Mouse (Mus musculus): ENCODE data around the gene Nrxn3. TPM values are rescaled to one million over a fixed set of nuclear protein-coding genes. Genes with fewer than 3 reads are reported as not detected.

Gene Nrxn3
- polyA plus RNA-seq, 2 experiments from 2014 or later, result not detected

DNA sequence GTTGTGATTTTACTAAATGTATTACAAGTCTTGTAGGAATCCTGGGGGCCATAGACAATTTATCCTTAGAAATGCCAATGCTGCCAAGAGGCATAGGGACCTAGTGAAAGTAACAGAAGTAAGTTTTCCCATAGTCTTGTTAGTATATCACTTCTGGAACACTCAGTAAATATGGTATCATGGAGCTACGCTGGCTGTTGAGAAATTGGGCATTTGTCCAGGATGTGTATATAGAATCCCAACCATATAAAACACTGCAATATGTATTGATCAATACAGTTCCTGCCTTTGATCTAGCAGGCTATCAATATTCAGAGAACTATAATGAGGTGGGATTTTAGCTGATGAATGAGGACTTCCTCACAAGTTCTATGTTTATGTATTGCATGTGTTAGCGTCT lies 1107.3 kb downstream of the Nrxn3 start:
- ATAC-seq, result no peak

DNA sequence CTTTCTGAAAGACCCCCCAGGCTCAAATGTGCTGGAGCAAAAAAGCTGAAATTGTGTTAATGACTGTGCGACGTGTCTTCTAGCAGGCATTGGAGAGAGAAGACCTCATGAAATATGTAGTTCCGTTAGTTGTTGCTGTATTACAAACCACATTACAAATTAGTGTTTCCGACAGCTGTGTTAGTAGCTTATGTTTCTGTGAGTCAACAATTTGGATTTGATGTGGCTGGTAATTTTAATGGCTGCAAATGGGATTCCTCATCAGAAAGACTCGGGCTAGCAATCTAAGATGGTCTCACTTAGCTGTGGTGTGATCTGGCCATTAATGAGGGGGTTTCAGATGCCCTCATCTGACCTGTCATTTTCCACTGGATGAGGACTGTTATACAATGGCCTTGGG lies 1107.7 kb downstream of the Nrxn3 start:
- ATAC-seq, result no peak

DNA sequence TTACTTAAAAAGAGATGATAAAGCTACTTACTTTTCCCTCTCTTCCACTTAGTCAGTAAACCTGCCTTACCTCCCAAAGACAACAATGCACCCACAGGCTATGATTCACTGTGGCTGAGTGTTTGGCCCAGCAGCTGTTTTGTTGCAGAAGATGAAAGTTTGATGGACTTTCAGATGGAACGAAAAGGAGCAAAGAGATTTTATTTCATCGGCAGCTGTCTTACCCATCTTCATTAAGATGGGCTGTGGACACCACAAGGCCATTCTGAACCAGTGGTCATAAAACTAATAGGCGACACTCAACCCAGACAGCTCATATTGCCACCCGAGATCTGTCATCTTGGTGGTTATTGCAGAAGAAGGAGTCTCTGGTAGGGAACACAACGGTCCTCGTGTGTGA lies 1108.6 kb downstream of the Nrxn3 start:
- no peak for ATAC-seq

DNA sequence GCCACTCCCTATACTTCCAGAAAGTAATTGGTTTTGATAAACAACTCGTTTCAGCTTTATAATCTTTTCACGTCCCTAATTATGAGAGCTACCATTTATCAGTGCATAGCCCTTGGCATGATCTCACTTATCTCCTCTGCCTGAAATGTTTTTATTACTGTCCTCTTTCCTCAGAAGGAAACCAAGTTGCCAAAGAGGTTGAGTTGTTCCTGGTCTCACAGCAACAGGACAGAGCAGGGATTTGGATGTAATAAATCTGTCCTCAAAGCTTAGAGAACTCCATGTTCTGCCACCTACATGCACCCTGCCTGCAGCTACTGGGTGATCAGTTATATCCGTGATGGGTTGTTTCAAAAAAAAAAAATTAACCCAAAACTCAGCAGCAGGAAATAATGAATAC lies 1113.6 kb downstream of the Nrxn3 start:
- no peak for ATAC-seq

DNA sequence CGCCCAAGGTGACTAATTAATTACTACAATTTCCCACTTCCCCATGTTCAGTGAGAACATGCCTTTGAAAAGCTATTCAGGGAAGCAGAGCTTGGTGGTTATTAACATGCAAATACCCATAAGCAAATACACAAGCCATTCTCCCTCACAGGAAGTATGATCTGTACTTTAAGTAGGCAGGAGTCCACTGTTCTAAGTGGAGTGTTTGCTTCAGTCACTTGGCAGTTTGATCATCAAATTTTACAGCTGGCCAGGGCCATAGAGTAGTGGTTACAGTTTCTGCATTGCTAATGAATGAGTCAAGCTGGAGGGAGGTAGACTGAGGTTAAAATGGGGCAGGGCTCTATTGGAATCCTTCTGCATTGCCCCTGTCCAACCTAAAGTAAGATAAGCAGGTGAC lies 1120.2 kb downstream of the Nrxn3 start:
- no peak for ATAC-seq

DNA sequence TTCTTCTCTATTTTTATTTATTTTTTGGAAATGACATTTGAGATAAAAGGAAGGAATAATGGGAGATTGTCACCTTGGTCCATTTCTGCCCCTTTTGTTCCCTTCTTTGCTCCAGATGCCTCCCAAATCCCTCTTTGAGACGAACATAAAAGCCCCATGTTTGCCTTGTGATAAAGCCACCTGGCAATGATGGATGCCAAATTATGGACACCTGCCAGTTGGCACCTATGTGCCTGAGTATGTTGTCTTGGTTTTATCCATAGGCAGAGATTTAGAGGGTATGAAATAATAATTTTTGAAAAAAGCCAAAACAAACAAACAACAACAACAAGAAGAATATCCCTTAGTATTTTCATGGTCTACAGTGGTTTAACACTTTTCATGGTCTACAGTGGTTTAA lies 1125.4 kb downstream of the Nrxn3 start:
- no peak for ATAC-seq

DNA sequence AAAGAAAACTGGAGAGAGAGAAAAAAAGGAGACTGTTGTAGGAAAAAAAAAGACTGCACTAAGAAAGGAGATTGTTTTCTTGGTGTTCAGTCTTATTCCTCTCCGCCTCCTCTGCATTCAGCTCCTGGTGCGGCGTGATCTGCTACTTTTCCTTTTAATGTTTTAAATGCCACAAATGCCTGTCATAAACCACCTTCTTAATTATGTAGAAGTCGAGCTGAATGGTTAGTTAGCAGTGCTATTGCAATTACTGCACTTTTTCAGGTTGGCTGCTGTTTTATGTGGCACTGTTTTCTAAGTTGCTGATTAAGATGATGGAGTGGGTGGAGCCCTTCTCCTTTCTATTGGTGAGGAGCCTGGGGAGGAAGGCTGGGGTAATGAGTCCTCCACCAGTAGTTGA lies 1131.7 kb downstream of the Nrxn3 start:
- ATAC-seq, result no peak

DNA sequence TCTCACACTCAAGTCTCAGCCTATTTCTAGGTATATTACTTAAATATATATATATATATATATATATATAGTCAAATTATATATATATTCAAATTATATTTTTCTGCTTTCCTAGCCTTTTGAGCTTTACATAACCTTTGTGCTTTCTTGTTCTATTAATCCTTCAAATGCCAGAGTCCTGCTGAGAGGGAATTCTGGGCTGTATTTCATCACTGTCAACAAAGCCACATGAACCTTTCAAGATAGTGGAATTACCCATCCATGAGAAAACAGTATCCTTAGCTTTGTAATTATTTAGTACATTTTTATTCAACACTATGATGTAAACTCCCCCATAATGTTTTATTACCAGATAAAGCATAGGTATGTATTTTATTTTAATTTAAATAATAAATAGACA lies 1144.4 kb downstream of the Nrxn3 start:
- no peak for ATAC-seq

DNA sequence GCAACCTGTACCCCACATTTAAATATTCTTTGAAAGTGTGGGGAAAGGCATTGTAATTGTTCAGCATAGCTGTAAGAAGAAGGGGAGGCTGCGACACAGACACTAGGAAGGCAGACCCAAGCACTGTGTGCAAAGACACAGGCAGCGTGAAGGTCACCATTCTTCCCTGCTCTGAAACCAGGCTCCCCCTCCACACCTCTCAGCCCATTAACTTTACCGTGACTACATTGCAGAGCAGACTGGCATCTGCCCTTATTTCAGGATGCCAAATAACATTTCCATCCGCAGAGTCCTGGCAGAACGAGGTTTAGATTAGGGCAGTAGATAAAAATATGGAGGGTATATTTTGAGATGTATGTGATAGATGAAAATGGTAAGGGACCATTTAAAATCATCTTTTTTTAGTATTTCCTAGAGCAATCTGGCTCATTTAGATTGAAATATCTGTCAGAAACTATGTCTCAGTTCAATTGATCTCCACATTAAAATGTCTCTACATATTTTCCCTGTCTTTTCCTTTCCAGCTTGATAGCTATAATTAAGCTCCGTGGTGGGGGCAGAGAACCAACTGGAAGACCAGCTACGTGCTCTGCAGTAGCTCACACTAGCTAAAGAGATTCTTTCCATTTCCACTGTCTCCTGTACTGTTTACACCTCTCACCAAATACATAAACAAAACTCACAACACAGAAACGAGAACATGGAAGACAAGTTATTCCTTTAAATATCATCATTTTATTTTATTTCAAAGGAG lies 1160.1 kb downstream of the Nrxn3 start:
- no peak for ATAC-seq

DNA sequence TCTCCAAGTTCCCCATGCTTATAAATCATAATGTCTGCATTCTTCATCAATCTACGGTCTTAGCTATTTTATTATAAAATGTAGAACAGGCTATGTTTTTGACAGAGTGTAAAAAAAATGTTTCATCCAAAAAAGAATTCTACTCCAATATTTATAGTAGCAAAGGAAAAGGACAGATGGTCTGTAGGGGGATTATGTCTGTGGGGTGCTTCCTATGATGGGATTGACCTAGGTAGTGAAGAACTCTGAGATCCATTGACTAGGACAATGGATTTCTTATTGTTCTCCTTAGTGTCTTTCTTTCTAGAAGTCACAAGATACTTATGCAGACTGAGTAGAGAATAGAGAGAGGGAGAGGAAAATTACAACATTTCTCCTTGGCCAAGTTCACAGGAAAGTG lies 1161.9 kb downstream of the Nrxn3 start:
- ATAC-seq, result no peak

DNA sequence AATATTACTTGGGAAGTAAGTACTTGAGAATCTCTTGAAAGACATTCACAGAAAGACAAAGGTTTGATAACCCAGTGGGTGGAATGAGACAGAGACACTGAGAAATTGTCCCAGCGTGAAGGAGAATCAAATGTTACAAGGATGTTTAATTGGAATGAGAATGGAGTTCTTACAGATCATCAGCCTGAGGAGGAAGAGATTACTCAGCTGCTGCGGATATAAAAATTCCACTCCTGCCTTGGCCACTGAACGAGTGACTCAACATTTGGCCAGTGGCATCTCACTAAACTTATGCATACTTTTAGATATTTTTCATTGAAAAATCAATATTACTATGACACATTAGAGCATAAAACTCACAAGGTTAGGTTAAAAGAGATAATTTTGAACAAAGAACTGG lies 1166.0 kb downstream of the Nrxn3 start:
- no peak for ATAC-seq

DNA sequence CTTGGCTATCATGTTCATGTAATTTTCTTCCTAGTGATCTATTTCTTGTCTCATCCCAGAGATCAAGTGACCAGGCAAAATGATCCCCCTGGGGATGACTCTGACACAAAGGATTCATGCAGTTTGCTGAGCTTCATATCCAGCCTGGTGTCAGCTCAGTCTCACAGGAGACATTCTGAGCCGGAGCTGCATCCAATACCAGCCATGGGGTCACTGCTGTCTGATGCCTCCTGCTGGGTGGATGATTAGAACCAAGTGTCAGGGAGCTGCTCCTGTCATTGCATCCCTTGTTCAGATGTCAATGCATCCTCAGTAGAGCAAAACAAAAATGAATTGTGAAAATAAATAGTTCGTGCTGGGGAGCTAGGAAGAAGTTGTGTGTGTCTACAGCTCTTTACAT lies 1174.2 kb downstream of the Nrxn3 start:
- no peak for ATAC-seq

DNA sequence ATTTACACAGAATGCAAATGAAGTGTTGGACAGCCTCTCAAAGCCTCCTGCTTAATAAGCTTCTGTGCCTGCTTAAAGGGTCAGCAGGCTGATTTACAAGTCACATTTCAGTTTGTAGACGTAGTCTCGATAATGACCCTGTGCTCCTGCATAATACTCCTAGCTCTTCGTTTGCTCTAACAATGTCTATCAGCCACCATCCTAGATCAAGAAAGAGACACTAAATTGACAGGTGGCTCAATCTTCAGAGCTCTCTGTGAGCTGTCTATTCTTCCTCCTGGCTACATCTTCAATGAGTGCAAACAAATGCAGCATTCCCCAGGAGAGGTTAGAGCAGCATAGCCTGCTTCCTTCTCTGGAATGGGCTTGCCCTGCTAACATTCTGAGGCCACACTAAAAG lies 1186.9 kb downstream of the Nrxn3 start:
- ATAC-seq, result no peak

DNA sequence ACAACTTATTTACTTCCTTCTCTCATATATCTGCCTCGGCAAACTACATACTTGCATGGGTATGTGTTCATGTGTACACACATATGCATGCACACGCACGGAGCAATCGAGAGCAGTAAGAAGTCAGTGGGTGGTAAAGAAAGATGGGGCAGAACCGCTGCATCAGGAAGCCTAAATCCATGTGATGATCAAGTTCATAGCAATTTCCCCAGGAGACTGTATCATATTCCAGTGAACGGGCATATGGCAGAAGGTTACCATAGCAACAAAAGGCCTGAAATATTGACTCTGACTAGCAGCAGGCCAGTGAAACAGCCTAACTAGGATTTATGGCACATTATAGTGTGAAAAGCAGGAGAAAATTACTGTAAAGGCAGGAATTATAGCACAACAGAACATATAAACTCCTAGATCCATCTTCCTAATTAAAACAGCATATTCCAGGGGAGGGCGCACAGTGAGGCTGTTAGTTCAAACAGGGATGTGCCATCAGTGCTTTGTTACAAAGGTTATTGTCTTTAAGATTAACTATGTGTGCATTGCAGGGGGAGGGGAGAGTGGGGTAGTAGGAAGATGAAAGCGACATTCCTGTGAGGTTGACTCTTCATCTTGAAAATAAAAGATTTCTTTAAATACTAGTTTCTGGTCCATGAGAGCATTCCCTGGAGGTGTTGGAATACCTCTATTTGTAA lies 1195.6 kb downstream of the Nrxn3 start:
- no peak for ATAC-seq

DNA sequence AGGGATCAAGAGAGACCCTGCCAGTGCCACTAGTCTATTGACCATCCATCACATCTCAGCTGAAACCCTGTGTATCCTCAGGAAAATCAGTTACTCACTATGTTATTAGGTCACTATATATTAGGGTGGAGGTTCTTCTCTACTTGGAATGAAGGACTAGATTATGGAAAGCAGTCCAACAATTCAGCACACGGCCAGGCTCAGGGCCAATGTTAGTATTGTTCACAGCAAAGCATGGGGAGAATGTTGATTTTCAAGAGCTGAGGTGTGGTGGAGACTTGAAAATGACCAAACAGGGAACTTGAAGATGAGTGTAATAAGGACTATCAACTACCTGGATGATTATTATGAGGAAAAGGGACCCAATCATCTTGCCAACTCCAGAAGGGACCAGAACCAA lies 1209.7 kb downstream of the Nrxn3 start:
- no peak for ATAC-seq

DNA sequence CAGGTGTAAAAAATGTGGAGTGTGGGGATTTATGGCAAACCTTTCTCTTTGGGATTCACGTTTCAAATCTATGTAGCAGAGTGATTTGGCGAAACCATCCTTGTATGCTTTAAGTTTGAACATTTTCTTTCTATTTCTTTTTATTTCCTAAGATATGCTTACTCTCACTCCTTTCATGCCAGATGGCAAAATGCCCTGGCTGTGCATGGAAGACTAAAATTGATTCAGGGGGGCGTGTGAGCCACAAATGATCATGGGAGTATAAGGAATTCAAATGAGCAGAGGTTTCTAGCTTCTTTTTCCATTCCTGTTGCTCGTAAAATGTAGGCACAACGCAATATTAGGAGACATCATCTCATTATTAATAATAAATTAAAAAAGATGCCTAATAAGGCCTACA lies 1211.0 kb downstream of the Nrxn3 start:
- ATAC-seq, result no peak

DNA sequence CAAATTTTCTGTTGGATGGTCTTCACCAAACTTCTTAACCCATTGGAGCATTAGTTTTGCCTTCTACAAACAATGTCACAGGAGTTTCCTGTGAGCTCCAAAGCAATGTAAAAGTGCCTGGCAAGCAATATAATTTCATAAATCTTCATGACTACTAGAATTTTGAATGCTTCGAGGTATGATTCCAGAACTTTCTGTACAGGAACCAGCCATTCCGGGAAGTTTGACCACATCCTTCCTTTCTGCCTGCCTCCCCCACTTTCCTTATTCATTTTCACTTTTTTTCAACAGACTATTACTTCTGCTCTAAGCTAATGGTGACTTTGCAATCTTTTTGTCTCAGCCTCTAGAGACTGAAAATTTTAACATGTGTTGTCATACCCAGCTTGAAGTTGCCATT lies 1218.1 kb downstream of the Nrxn3 start:
- ATAC-seq, result no peak

DNA sequence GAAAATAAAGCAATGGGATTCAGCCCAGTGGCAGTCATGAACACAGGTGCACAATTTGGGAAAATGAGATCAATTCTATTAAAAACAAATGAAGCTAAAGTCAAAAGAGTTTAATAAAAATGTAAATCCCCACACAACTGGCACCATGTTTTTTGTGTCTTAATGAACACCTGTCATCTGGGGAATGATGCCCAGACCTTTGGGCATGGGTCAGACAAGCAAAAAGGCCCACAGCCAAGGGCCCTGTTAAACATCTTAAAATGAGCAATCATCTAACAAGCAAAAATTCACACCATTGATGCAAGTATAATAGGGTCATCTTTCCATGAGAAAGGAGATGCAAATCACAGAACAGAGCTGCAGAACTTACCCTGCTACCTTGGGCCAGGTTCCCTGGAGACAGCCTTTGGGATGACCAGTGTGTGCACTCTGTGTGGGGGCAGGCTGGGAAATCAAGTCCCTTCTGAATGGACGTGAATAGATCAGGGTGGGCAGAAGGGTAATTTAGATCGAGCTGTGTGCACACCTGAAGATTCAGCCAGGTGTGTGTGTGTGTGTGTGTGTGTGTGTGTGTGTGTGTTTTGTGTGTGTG lies 1223.3 kb downstream of the Nrxn3 start:
- ATAC-seq, result no peak

DNA sequence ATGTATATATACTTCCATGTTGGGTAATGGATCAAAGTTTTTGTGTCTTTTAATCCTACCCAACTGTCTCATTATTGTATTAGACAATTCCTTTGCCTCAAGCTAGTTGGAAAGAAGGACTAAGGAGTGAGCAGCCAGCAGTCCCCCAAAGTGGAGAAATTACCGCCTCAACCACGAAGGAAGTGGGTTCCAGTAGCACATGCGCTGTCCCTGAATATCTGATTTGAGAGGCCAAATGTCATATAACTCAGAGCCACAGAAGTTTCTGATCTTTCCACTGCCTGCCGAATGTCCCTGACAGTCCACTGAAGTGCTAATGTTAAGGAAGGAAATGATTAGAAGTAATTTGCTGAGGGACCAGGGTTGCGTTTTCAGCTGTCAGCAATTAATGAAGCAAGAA lies 1223.8 kb downstream of the Nrxn3 start:
- ATAC-seq, result no peak

DNA sequence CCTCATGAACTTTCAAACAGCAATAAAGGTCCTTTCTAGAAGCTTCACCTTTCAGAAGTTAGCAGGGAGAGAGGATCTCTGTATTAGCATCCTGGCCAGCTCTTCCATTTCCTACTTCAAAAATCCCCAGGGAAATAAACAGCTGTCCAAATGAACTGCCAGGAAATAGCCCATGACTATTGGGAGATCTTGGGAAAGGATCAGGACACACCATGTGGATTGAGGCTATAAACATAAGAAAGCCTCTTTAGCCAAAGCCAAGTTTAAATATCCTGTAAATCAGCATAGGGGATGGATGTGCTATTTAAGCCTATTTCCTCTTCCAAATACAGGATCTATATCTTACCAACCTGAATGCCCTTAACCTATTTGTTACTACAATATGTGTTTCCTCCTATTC lies 1230.6 kb downstream of the Nrxn3 start:
- no peak for ATAC-seq

DNA sequence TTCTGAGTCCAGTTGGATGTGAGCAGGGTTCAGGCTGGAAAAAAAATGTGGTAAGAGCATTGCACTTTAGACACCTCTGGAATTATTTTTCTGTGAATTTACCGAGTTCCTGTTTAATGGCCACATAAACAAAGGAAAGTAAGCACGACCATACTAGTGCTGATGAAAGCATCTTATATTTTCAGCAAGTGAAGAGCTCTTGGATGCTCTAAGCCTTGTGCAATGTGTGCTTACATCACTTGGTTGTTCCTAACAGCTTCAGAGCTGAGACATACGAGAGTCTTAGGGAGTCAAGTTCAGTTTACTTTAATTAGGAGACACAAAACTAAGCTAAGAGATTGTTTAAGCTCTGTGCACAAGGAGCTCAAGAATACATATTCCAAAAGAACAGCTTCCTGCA lies 1231.0 kb downstream of the Nrxn3 start:
- no peak for ATAC-seq

DNA sequence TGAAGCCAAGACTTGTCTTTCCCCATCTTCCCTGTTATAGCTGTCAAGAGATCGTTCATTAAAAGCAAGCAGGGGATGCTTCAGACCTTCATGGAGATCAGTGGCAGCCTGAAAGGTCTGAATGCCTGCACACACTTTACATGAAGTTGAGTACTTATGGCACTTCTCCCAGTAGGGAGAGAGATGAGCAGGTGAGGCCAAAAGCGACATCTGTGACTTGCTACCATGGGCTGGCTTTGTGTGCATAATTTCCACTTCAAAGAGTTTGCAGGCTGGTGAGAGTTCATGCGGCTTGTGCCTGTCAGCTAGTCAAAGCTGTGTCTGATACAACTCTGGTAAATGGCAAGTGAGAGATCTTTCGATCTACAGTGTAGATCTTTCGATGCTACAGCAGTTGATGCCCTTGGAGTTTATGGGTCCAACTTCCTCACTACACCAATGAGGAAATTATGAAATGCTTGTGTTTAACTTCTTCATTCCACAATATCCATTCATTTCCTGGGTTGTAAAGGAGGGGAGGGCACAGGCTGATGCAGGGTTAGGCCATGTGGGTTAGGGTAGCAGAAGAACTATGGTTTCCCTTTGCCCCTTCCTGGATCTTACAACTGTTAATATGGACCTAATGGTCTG lies 1231.9 kb downstream of the Nrxn3 start:
- ATAC-seq, result no peak

DNA sequence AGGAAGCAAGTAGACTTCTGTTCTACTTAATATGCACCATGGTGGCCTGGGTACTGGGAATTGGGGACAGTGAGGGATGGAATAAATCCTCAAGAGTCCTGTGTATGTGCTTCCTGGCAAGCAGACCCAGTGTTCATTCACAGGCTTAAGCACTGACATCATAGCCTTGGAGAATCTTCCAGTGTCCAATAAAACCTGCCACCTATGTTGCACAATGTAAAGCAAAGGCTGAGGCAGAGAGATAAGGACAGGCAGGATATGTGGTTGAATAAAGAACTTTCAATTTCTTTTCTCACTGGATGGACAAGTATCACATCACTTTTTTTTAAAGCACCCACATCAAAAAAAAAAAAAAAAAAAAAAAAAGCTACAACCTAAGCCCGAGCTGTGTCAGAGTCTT lies 1240.4 kb downstream of the Nrxn3 start:
- ATAC-seq, result no peak

DNA sequence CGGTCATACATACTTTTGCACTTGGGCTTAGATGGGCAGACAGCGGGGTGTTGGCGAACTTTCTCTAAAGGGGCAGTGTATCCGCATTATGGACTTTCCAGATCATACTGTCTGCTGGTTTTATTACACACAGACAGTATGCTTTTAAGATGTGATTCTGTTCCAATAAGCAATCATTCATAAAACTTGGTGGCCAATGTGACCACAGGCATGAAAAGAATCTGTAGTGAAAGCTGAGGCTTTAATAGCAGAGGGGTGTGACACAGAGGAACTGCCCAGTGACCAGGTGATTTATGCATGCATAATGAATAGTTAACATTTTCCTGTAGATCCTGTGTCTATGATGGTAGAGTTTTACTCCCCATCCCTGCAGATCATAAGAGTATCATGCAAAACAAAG lies 1254.0 kb downstream of the Nrxn3 start:
- ATAC-seq, result no peak
